Mouse (Mus musculus) central nervous system, embryonic 11.5 days (tissue): ENCODE measurements around the gene Tpgs1. TPM values are rescaled to one million over a fixed set of nuclear protein-coding genes. Genes with fewer than 3 reads are reported as not detected.

Experiments
- polyA plus RNA-seq: library from polyadenylated mRNA; depleted of rRNA; stranded (reverse); fragments of >200 nt; gene quantifications from 2 replicates; pipeline ENCODE4 v1.2.3, GENCODE M21; 2012; rRNA removed

Gene Tpgs1
- 47.9 and 61.7 TPM in 2 replicates for polyA plus RNA-seq

DNA sequence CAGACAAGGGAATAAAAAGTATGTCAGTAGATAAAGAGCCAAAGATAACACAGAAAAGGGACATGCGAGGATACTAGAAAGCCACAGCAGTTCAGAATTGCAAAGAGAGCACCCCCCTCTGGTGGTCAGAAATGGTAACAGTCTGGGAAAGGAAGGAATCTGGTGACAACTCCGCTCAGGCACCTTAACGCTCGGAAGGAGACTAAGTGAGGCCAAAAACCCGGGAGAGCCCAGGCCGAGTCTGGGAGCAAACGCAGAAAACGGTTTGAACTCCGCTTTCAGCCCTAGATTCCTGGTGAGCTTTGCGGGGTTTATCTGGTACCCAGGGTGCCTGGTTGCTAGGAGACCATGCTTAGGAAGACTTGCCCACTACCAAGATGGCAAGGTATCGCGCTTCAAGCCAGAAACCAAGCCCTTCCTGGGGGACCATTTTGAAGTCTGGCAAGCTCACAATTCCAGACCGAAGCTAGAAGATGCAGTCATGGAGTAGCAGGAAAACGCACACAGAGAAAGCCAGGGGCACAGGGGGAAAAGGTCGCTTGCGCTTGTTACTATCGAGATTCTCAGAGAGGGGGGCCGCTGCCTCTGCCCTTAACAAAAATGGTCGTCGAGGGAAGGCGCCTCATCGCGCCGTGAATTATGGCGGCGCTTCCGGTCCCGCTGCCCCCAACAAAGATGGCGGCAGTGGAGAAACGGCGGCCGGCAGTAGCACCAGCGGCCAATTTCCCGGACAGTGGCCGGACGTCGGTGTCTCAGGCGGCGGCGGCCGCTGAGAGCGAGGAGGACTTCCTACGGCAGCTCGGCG lies at the start of gene Tpgs1:
Gene Tpgs1 (plus strand): TSS at position 599 of the 805 bp plus-strand sequence.

DNA sequence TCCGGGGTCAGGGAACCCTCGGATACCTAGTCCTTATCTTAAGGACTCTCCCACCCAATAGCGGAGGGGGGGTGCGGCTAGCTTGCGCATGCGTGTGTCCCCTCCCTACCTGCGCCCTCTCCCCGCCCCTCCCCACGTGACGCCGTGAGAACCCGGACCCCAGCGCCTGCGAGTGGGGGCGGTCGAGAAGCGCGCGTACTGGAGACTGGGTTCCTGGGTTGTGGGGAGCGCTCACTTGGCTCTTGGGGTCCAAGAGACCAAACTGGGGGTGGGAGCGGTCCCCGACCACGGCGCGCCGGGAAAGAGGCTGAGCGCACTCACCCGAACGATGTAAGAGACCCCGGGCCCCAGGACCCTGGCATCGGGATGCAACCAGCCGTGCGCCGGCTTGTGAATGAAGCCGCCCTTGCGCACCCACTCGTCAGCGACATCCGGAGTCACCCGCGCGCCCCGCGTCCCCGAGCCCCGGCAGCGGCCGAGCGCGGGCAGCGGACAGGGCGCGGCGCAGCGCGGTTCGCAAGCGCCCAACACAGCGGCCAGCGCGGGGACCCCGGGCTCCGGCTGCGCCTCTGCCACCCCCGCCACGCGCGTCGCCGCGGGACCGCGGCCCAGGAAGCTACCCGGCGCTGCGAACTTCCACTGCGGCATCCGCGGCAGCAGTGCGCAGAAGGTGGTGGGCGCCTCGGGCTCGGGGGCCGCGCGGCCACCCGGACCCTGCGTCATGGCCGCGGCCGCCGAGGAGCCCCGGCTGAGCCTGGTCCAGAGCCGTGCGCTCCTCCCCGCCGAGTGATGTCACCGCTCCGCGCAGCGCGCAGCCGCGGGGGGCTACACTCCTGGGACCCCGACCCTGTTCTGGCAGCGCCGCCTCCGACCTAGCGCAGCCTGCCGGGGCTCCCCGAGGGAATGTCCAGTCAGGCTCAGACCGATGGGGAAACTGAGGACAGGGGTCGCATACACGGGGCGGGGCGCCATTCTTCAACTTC lies 31.8 kb upstream of the Tpgs1 start, which contains the start of gene Shc2:
Gene Shc2 (minus strand): TSS at position 791 of the 983 bp plus-strand sequence.

DNA sequence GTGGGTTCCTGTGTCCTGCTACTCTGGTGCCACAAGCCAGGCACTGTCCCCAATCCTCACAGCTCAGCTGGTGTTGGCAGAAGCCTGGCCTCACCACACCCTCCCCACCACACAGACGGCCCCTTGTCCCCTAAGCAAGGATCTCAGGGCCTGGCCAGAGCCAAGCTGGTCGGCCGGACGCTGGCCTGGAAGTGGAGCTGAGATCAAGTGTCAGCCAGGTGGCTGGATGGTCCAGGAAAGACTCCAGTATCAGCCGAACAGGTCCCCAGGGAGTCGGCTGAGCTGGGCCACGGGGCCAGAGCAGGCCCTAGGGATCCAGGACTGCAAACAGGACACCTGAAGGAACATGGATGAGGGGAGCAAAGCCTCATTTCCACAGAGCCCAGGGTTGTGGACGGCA lies 23.5 kb upstream of the Tpgs1 start, which contains the start of gene Odf3l2:
Gene Odf3l2 (minus strand): TSS at position 28 of the 400 bp plus-strand sequence.

DNA sequence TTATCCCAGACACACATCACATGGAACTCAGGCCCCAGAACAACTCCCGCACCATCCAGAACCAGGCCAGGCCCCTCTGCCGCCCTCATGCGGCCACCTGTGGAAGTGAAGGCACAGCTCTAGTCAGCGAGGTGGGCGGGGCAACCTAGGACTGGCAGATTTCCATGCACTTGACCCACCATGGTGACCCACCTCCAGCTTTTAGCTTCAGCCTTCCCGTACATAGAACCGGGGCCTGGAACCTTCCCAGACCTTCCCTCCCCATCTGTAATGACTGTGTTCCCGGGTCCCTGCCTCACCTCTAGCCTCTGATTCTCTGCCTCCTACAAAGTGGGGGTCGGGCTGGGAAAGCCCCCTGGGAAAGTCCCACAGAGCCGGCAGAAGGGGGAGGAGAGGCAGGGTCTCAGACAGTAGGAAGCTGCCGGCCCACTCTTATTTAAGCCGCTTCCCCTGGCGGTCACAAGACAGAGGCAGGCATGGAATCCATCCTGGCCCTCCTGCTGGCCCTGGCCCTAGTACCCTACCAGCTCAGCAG lies 5.0 kb upstream of the Tpgs1 start, which contains the start of gene Madcam1:
Gene Madcam1 (plus strand): TSS at position 429 of the 535 bp plus-strand sequence.

DNA sequence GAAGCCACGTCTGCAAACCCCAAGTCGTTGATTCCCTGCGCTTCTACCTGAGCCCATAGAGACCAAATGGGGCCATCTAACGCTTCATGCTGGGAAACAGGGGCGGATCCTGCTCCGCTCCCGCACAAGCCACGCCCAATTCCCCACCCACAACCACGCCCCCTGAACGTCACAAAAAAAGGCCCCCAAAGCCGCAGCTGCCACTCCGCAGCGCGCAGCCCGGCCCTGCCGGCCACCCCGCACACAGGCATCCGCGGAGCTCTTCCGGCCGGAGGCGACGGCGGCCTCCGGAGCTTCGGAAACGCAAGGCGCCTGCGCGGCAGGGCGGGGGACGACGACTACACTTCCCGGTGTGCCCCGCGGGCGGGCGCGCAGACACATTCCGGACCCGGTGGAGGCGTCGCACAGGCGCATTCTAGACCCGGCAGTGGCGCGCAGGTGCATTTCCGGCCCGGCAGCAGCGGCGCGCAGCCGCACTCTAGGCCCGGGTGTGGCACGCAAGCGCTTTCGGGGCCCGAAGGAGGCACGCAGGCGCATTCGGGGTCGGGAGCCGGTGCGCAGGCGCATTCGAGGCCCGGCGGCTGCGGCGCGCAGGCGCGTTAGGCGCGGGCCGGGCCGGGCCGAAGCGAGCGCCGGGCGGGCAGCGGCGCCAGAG lies 12.5 kb downstream of the Tpgs1 start, which contains the start of gene Cdc34:
Gene Cdc34 (plus strand): TSS at position 605 of the 655 bp plus-strand sequence.

DNA sequence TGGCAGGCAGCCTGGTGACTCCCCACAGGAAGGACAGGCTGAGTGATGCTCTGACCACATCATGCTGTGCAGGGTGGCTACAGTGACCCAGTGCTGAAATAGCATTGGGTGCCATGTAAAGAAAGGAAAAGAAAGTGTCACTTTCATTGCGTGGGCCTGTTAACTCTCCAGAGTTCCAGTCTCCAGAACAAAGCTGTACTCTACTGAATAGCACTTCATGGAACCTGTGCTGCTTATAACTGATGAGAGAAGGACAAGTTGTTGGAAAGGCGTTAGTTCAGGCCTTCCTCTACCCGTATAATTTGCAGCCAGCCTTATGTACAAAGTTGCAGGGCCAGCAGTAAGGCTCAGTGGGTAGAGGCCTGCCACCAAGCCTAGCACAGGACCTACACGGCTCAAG lies 19.6 kb downstream of the Tpgs1 start, which contains the start of gene Gzmm:
Gene Gzmm (plus strand): TSS at position 301 of the 400 bp plus-strand sequence.

DNA sequence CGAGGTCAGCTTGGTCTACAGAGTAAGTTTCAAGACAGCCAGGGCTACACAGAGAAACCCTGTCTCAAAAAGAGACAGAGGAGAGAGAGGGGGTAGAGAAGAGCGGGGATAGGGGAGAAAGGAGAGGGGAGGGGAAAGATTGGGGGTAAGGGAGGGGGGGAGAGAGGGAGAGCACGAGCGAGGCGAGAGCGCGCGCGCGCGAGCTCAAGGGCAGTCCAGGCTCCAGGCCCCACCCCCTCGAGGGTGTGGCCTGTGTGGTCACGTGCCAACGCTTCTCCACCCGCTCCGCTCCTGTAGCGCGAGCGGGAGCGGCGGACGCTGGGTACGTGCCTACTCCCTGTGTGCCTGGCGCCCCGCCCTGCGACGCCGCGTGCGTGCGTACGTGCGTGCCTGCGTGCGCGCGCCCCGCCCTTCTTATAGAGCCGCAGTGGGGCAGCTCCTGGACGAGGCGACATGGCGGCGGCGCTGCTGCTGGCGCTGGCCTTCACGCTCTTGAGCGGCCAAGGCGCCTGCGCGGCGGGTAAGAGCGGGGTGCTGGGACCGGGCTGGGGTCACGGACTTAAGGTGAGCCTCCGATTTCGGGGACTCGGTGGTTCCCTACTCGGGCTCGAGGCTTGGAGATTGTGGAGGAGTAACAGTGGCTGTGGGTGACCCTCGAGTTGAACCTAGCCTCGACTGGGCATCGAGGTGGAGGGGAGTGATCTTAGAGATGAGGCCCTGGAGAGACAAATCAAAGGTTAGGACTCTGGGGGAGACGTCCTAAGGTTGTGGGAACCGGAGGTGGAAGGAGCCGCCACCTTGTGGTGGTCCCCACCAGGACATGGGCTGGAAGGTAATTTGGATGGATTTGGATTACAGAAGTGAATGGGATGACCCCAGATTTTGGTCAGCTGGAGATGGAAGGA lies 35.1 kb downstream of the Tpgs1 start, which contains the start of gene Bsg:
Gene Bsg (plus strand): TSS at position 427 of the 905 bp plus-strand sequence.

DNA sequence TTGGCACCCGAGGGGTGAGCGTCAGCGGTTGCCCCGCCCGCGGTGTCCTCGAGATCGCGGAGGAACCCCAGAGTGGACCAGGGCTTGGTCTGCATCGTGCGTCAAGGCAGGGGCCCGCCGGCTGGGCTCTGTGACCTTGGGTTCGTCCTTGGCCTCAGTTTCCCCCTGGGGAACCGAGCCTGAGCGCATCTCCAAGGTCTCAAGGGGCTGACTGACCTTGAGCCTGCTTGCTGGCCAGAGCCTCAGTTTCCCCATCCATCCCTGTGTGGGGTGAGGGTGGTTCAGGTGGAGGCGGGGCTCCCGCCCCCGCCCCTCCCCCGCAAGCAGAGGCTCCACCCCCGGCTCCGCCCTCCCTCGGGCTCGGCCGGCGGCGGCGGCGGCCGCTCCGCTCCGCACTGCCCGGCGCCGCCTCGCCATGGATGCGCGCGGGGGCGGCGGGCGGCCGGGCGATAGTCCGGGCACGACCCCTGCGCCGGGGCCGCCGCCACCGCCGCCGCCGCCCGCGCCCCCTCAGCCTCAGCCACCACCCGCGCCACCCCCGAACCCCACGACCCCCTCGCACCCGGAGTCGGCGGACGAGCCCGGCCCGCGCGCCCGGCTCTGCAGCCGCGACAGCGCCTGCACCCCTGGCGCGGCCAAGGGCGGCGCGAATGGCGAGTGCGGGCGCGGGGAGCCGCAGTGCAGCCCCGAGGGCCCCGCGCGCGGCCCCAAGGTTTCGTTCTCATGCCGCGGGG lies 47.3 kb downstream of the Tpgs1 start, which contains the start of gene Hcn2:
Gene Hcn2 (plus strand): TSS at position 381 of the 734 bp plus-strand sequence.

Other genes starting within 250 kb of the Tpgs1 start
- not detected in 2 replicates for gene Vmn2r83, start 200.6 kb upstream of the Tpgs1 start, polyA plus RNA-seq
- 5.5 and 10.1 TPM in 2 replicates for gene Plpp2, start 135.6 kb upstream of the Tpgs1 start, polyA plus RNA-seq
- 120 and 122 TPM in 2 replicates for gene Mier2, start 114.2 kb upstream of the Tpgs1 start, polyA plus RNA-seq
- not detected in 2 replicates for gene Theg, start 82.0 kb upstream of the Tpgs1 start, polyA plus RNA-seq
- 1.3 and 1.4 TPM in 2 replicates for gene C2cd4c, start 55.3 kb upstream of the Tpgs1 start, polyA plus RNA-seq
- gene Shc2, start 31.5 kb upstream of the Tpgs1 start, polyA plus RNA-seq, result 29.5 and 34.5 TPM in 2 replicates
- not detected in 2 replicates for gene Odf3l2, start 23.6 kb upstream of the Tpgs1 start, polyA plus RNA-seq
- gene Madcam1, start 4.8 kb upstream of the Tpgs1 start, polyA plus RNA-seq, result 0.50 and 2.5 TPM in 2 replicates
- gene Cdc34, start 12.8 kb downstream of the Tpgs1 start, polyA plus RNA-seq, result 177 and 195 TPM in 2 replicates
- gene Gzmm, start 19.7 kb downstream of the Tpgs1 start, polyA plus RNA-seq, result 0.81 and 1.5 TPM in 2 replicates
- 332 and 473 TPM in 2 replicates for gene Bsg, start 35.1 kb downstream of the Tpgs1 start, polyA plus RNA-seq
- 1.0 and 1.2 TPM in 2 replicates for gene Hcn2, start 47.3 kb downstream of the Tpgs1 start, polyA plus RNA-seq
- gene Polrmt, start 77.2 kb downstream of the Tpgs1 start, polyA plus RNA-seq, result 51.6 and 58.3 TPM in 2 replicates
- gene Fgf22, start 85.7 kb downstream of the Tpgs1 start, polyA plus RNA-seq, result 0.08 and 0.26 TPM in 2 replicates
- gene Rnf126, start 97.6 kb downstream of the Tpgs1 start, polyA plus RNA-seq, result 122 and 132 TPM in 2 replicates
- gene Fstl3, start 107.9 kb downstream of the Tpgs1 start, polyA plus RNA-seq, result 1.00 and 2.3 TPM in 2 replicates
- gene Prss57, start 121.6 kb downstream of the Tpgs1 start, polyA plus RNA-seq, result 0.08 and 0.16 TPM in 2 replicates
- gene Palm, start 124.2 kb downstream of the Tpgs1 start, polyA plus RNA-seq, result 98.3 and 130 TPM in 2 replicates
- gene Misp, start 151.6 kb downstream of the Tpgs1 start, polyA plus RNA-seq, result 0.64 and 0.96 TPM in 2 replicates
- 162 and 407 TPM in 2 replicates for gene Ptbp1, start 185.1 kb downstream of the Tpgs1 start, polyA plus RNA-seq
- gene Prtn3, start 205.1 kb downstream of the Tpgs1 start, polyA plus RNA-seq, result 15.3 and 15.8 TPM in 2 replicates
- 256 and 339 TPM in 2 replicates for gene Plppr3, start 205.3 kb downstream of the Tpgs1 start, polyA plus RNA-seq
- 0.43 and 0.54 TPM in 2 replicates for gene Elane, start 216.9 kb downstream of the Tpgs1 start, polyA plus RNA-seq
- 0.09 and 0.50 TPM in 2 replicates for gene Cfd, start 221.5 kb downstream of the Tpgs1 start, polyA plus RNA-seq
- 47.8 and 59.6 TPM in 2 replicates for gene Med16, start 239.6 kb downstream of the Tpgs1 start, polyA plus RNA-seq
- gene Gm26602, start 241.5 kb downstream of the Tpgs1 start, polyA plus RNA-seq, result not detected in 2 replicates
- gene Kiss1r, start 247.6 kb downstream of the Tpgs1 start, polyA plus RNA-seq, result 1.2 and 1.3 TPM in 2 replicates